Mouse (Mus musculus) lung, postnatal 0 days (tissue): Measurements from ENCODE around the gene Lgals7.

Experiments
- CTCF ChIP-seq: IDR thresholded peaks from 2 replicates; pipeline ENCODE4 v1.5.1; 2016; ENCODE audit warnings: antibody characterized with exemption, mild to moderate bottlenecking
- EP300 ChIP-seq: IDR thresholded peaks from 2 replicates; pipeline ENCODE4 v1.6.1; 2016; ENCODE audit warnings: antibody characterized with exemption, mild to moderate bottlenecking, control low read depth

DNA sequence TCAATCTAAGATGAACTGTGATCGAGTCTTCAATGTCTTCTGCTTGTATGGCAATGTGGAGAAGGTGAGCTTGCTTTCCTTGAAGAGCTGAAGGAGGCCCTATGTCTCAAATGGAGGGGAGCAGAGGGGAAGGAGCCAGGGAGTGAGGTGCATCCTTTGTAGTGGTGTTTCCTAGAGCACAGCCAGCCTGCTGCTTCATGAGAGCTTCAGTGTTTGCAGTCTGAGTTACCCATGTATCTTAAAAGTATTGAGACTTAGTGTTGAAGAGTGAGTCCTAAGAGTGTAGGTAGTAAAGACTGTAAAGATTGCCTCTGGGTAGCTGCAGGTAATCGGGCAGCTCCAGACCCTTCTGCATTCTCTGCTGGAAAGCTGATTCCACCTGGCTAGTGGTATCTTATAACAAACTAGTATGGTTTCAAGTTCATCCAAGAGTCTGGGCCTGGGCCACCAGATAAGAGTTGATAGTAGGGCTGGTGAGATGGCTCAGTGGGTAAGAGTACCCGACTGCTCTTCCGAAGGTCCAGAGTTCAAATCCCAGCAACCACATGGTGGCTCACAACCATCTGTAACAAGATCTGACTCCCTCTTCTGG lies 44.7 kb upstream of the Lgals7 start:
- no peak for TF ChIP-seq CTCF
- no peak for TF ChIP-seq EP300
